In the genomic region with DNA sequence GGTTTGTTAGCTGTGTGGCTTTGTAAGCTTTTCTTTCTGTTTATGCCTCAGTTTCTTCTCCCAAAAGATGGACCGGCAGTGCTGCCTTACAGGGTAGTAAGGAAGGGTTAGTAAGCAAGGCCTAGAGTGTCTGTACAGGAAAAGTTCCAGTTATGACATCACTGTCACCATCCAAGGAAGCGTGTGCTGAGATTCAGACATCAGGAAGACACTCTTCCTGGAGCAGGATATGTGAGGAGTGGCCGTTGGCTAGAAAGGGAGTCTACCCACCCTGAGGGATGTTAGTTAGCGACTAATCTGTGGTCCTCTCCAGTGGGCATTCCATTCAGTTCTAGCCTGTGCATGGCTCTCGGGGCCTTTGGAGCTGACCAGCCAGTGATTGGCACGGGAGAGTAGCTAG, we compare ENCODE assay signal across 16 mouse cellular contexts. TPM values are rescaled to one million over a fixed set of nuclear protein-coding genes. Genes with fewer than 3 reads are reported as not detected.
A peak's percentile ranks its signal among the peaks of the same experiment; 100 is the strongest.
DNase-seq lines count a peak whose midpoint lies in the region; ATAC-seq lines count a peak whose summit lies in the region.
"Had no signal": no experiment of that assay in that cellular context is flagged by ENCODE, and none has a peak within 500 bp of the region (broad histone marks: within the 10 kb centered on the region; RNA-seq: fewer than 3 reads in every experiment).

No protein-coding gene starts in this region.

- no peaks in the 10 kb centered on the region for H3K4me1 ChIP-seq in embryonic facial prominence, embryonic 14.5 days (ENCODE audit: control insufficient read depth, insufficient read depth, low read length)
- no peaks in the 10 kb centered on the region for H3K4me1 ChIP-seq in limb, embryonic 15.5 days
- H3K4me1 ChIP-seq: hindbrain, embryonic 10.5 days had no signal

- no peaks in the 10 kb centered on the region for H3K27me3 ChIP-seq in embryonic facial prominence, embryonic 14.5 days (replicated peaks; ENCODE audit: control insufficient read depth, insufficient read depth, low read length)
- H3K27me3 ChIP-seq in limb, embryonic 15.5 days, result no peaks in the 10 kb centered on the region

- peak; percentile 12 for DNase-seq in adrenal gland, adult 2 months
- DNase-seq in adrenal gland, adult 18-20 months (ENCODE audit: low spot score in 2 of 2), result no peak
- DNase-seq in kidney, adult 11 months, result peak; percentile 19
- DNase-seq in kidney, postnatal 25 days, result no peak
- DNase-seq in embryonic facial prominence, embryonic 14.5 days (ENCODE audit: low spot score), result no peak
- DNase-seq in yolk sac, embryonic 10.5 days (ENCODE audit: low spot score), result no peak
- DNase-seq in urinary bladder, adult 18-20 months (ENCODE audit: low spot score in 2 of 2), result no peak

- H3K36me3 ChIP-seq in embryonic facial prominence, embryonic 14.5 days (ENCODE audit: control insufficient read depth, insufficient read depth, low read length), result peaks cover 75% of the 10 kb centered on the region
- H3K36me3 ChIP-seq in limb, embryonic 15.5 days, result peaks cover 89% of the 10 kb centered on the region

- no peak overlapping the region for H3K4me3 ChIP-seq in embryonic facial prominence, embryonic 14.5 days (ENCODE audit: low read depth, low read length)
- no peak overlapping the region for H3K4me3 ChIP-seq in limb, embryonic 15.5 days
- H3K4me3 ChIP-seq: hindbrain, embryonic 10.5 days; left cerebral cortex, adult 2 months; myocyte had no signal

- no peak for ATAC-seq in embryonic facial prominence, embryonic 14.5 days (ENCODE audit: low read depth)
- ATAC-seq in limb, embryonic 15.5 days (ENCODE audit: insufficient number of reproducible peaks, low FRiP score, low TSS enrichment, low read depth), result no peak

- no peak overlapping the region for H3K9ac ChIP-seq in embryonic facial prominence, embryonic 14.5 days (ENCODE audit: low read depth, low read length)
- H3K9ac ChIP-seq in limb, embryonic 15.5 days, result no peak overlapping the region

- H3K9me3 ChIP-seq in embryonic facial prominence, embryonic 14.5 days (ENCODE audit: control insufficient read depth, low read length), result no peaks in the 10 kb centered on the region
- H3K9me3 ChIP-seq in limb, embryonic 15.5 days, result no peaks in the 10 kb centered on the region
- H3K9me3 ChIP-seq: hindbrain, embryonic 10.5 days had no signal

- 84% methylated on average over 6 of the region's 6 CpGs for WGBS in embryonic facial prominence, embryonic 14.5 days
- 82% methylated on average over 6 of the region's 6 CpGs for WGBS in limb, embryonic 15.5 days

- no peak overlapping the region for H3K4me2 ChIP-seq in embryonic facial prominence, embryonic 14.5 days (ENCODE audit: low read depth, low read length)
- H3K4me2 ChIP-seq in limb, embryonic 15.5 days, result no peak overlapping the region

- 0 out of 2 replicates have a peak overlapping the region, but pooled peaks have one; percentile 39 for H3K27ac ChIP-seq in embryonic facial prominence, embryonic 14.5 days (replicated peaks; ENCODE audit: low read depth, low read length)
- H3K27ac ChIP-seq in limb, embryonic 15.5 days, result peak overlapping the region; percentile 50; the same call in 1 of the 2 replicates
- H3K27ac ChIP-seq: hindbrain, embryonic 10.5 days; left cerebral cortex, adult 2 months had no signal

RNA-seq across cellular contexts. Expression of a gene that starts 20.4 kb away (rescaled TPM):
- total RNA-seq in adrenal gland, adult 2 months (2021), result 1 to 10 TPM in 1 of 2 experiments, under 1 TPM in 1; 0.69 to 1.1 TPM
- 3.0 and 3.6 TPM in 2 replicates for polyA plus RNA-seq in adrenal gland, adult 2 months (2012; rRNA removed)
- under 1 TPM; 0.64 to 0.80 TPM for total RNA-seq in adrenal gland, adult 18-20 months (2021)
- polyA plus RNA-seq in embryonic facial prominence, embryonic 14.5 days (2014; fragmentation: Nextera tagmentation; extraction: Ambion mirVana), result 16.2 and 21.0 TPM in 2 replicates
- polyA plus RNA-seq in limb, embryonic 15.5 days (2015; fragmentation: Nextera tagmentation; extraction: Ambion mirVana), result 17.6 and 17.8 TPM in 2 replicates

RNA-seq across cellular contexts. Expression of a gene that starts 24.1 kb away (rescaled TPM):
- not detected for total RNA-seq in adrenal gland, adult 2 months (2021)
- polyA plus RNA-seq in adrenal gland, adult 2 months (2012; rRNA removed), result not detected in 2 replicates
- total RNA-seq in adrenal gland, adult 18-20 months (2021), result not detected
- polyA plus RNA-seq in embryonic facial prominence, embryonic 14.5 days (2014; fragmentation: Nextera tagmentation; extraction: Ambion mirVana), result 0.17 and 0.31 TPM in 2 replicates
- polyA plus RNA-seq in limb, embryonic 15.5 days (2015; fragmentation: Nextera tagmentation; extraction: Ambion mirVana), result not detected in 2 replicates
- total RNA-seq: adrenal gland, postnatal 14 days; common myeloid progenitor, adult 5-6 weeks; left cerebral cortex, adult 2 months; megakaryocyte-erythroid progenitor cell, adult 5-6 weeks had no signal
- polyA plus RNA-seq: forebrain, embryonic 11.5 days; hindbrain, embryonic 10.5 days; large intestine, adult 2 months; myocyte had no signal

RNA-seq across cellular contexts. Expression of a gene that starts 40.0 kb away (rescaled TPM):
- total RNA-seq in adrenal gland, adult 2 months (2021), result 100 to 1,000 TPM in 1 of 2 experiments, 10 to 100 TPM in 1; 78.4 to 114 TPM
- 173 and 185 TPM in 2 replicates for polyA plus RNA-seq in adrenal gland, adult 2 months (2012; rRNA removed)
- 10 to 100 TPM; 83.3 to 90.7 TPM for total RNA-seq in adrenal gland, adult 18-20 months (2021)
- polyA plus RNA-seq in embryonic facial prominence, embryonic 14.5 days (2014; fragmentation: Nextera tagmentation; extraction: Ambion mirVana), result 36.8 and 41.7 TPM in 2 replicates
- polyA plus RNA-seq in limb, embryonic 15.5 days (2015; fragmentation: Nextera tagmentation; extraction: Ambion mirVana), result 23.3 and 29.8 TPM in 2 replicates

RNA-seq across cellular contexts. Expression of a gene that starts 43.9 kb away (rescaled TPM):
- total RNA-seq in adrenal gland, adult 2 months (2021), result 100 to 1,000 TPM; 142 to 155 TPM
- polyA plus RNA-seq in adrenal gland, adult 2 months (2012; rRNA removed), result 79.6 and 113 TPM in 2 replicates
- total RNA-seq in adrenal gland, adult 18-20 months (2021), result 100 to 1,000 TPM; 155 to 159 TPM
- 179 and 193 TPM in 2 replicates for polyA plus RNA-seq in embryonic facial prominence, embryonic 14.5 days (2014; fragmentation: Nextera tagmentation; extraction: Ambion mirVana)
- 184 and 193 TPM in 2 replicates for polyA plus RNA-seq in limb, embryonic 15.5 days (2015; fragmentation: Nextera tagmentation; extraction: Ambion mirVana)

RNA-seq across cellular contexts. Expression of a gene that starts 59.3 kb away (rescaled TPM):
- 10 to 100 TPM; 13.9 to 16.6 TPM for total RNA-seq in adrenal gland, adult 2 months (2021)
- polyA plus RNA-seq in adrenal gland, adult 2 months (2012; rRNA removed), result 2.3 and 3.5 TPM in 2 replicates
- 10 to 100 TPM; 15.9 to 18.9 TPM for total RNA-seq in adrenal gland, adult 18-20 months (2021)
- polyA plus RNA-seq in embryonic facial prominence, embryonic 14.5 days (2014; fragmentation: Nextera tagmentation; extraction: Ambion mirVana), result 28.0 and 29.8 TPM in 2 replicates
- polyA plus RNA-seq in limb, embryonic 15.5 days (2015; fragmentation: Nextera tagmentation; extraction: Ambion mirVana), result 29.4 and 32.6 TPM in 2 replicates

Comparison
In these comparisons a context has a peak if more than half of its experiments do, and no peak if none do; other contexts are left out.
1. DNase-seq: peak in adrenal gland, adult 2 months (single experiment) and kidney, adult 11 months (single experiment); none in adrenal gland, adult 18-20 months (0 of 2), kidney, postnatal 25 days (0 of 2), embryonic facial prominence, embryonic 14.5 days (single experiment), yolk sac, embryonic 10.5 days (single experiment) and urinary bladder, adult 18-20 months (0 of 2).